Mouse (Mus musculus) ES-E14 (cell line): ENCODE data around the gene Unc5c. TPM values are rescaled to one million over a fixed set of nuclear protein-coding genes. Genes with fewer than 3 reads are reported as not detected.

ENCODE experiments used
- DNase-seq: peaks from one replicate; pipeline ENCODE4 v3.0.0-alpha.2; 2013; ENCODE audit warnings: low read depth, low spot score
- H3K27ac ChIP-seq: 2 replicates; pipeline ENCODE4 v1.5.1; 2012; ENCODE audit warnings: low read depth, mild to moderate bottlenecking, low read length, moderate library complexity, mixed read lengths; ENCODE audit not compliant: poor library complexity, insufficient read depth, severe bottlenecking
- H3K36me3 ChIP-seq: 2 replicates; pipeline ENCODE4 v1.6.1; 2012; ENCODE audit warnings: mild to moderate bottlenecking, low read length, moderate library complexity, mixed read lengths; ENCODE audit not compliant: control insufficient read depth, poor library complexity, insufficient read depth, severe bottlenecking
- H3K4me1 ChIP-seq, 2 experiments: fragments of 150-350 bp in 1 of 2; sonication (generic) in 1 of 2; 2 replicates each; pipeline ENCODE4 v1.6.1; 2012; ENCODE audit warnings: low read length in 2 of 2, mild to moderate bottlenecking in 1 of 2, mixed read lengths in 1 of 2; ENCODE audit not compliant: control insufficient read depth in 2 of 2, insufficient read depth in 2 of 2, poor library complexity in 1 of 2
- H3K4me3 ChIP-seq, 2 experiments: fragments of 150-350 bp in 1 of 2; sonication (generic) in 1 of 2; 2 replicates each; pipeline ENCODE4 v1.5.1; 2012; ENCODE audit warnings: low read length in 2 of 2, low read depth in 1 of 2, mild to moderate bottlenecking in 1 of 2, mixed read lengths in 1 of 2; ENCODE audit not compliant: insufficient read depth in 1 of 2, poor library complexity in 1 of 2, severe bottlenecking in 1 of 2
- H3K9ac ChIP-seq: 2 replicates; pipeline ENCODE4 v1.6.1; 2012; ENCODE audit warnings: low read depth, mild to moderate bottlenecking, low read length, mixed read lengths; ENCODE audit not compliant: poor library complexity, insufficient read depth, severe bottlenecking
- H3K9me3 ChIP-seq: fragments of 150-350 bp; sonication (generic); 2 replicates; pipeline ENCODE4 v1.6.1; 2012; ENCODE audit warnings: low read depth, mild to moderate bottlenecking, low read length; ENCODE audit not compliant: control insufficient read depth, insufficient read depth
- CHD2 ChIP-seq: IDR thresholded peaks from 2 replicates; pipeline ENCODE4 v1.6.1; 2014; ENCODE audit warnings: mild to moderate bottlenecking, low read depth, low read length, inconsistent platforms
- HCFC1 ChIP-seq: IDR thresholded peaks from 2 replicates; pipeline ENCODE4 v1.6.1; 2012; ENCODE audit warnings: low read length, inconsistent platforms, borderline replicate concordance; ENCODE audit not compliant: insufficient read depth
- MAFK ChIP-seq: IDR thresholded peaks from 2 replicates; pipeline ENCODE4 v1.6.1; 2014; ENCODE audit warnings: mild to moderate bottlenecking, low read depth, low read length, inconsistent platforms; ENCODE audit not compliant: insufficient read depth
- ZC3H11A ChIP-seq: IDR thresholded peaks from 2 replicates; pipeline ENCODE4 v1.6.1; 2012; ENCODE audit warnings: low read depth, mild to moderate bottlenecking, inconsistent platforms, low read length, borderline replicate concordance
- ZNF384 ChIP-seq: IDR thresholded peaks from 2 replicates; pipeline ENCODE4 v1.6.1; 2012; ENCODE audit warnings: low read depth, low read length, inconsistent platforms
- in situ Hi-C, 2 experiments: fragments of 600-800 bp; cut with MboI; formaldehyde crosslinking; loops; one replicate each; pipeline ENCODE4 v1.15.1; 2025; ENCODE audit warnings: low sequenced_read_pairs in 2 of 2, inconsistent platforms in 1 of 2; ENCODE audit not compliant: unreplicated experiment in 2 of 2
- total RNA-seq: library from RNA; depleted of rRNA; stranded (reverse); fragments of 300-350 nt; gene quantifications from 2 replicates; pipeline ENCODE4 v1.2.3, GENCODE M21; 2012

Gene Unc5c
- total RNA-seq, 1 experiment: 0.67 TPM

- Histone ChIP-seq H3K4me1 (no peaks in the 10 kb centered on the region), H3K36me3 (no peaks in the 10 kb centered on the region), H3K9ac (no peak overlapping the region), H3K9me3 (no peaks in the 10 kb centered on the region), H3K4me3 (no peak overlapping the region), H3K27ac (no peak overlapping the region)
- TF ChIP-seq ZC3H11A (no peak), MAFK (no peak), ZNF384 (no peak), HCFC1 (no peak), CHD2 (no peak)
- in situ Hi-C loops: no loop called here
- no peak for DNase-seq
These were observed 68.8 kb downstream of the Unc5c start for GRCm38 (mm10) chr3:141533861-141534260.

- TF ChIP-seq ZNF384 (no peak), CHD2 (no peak), ZC3H11A (no peak), HCFC1 (no peak), MAFK (no peak)
- in situ Hi-C loops: no loop called here
- H3K27ac ChIP-seq: no peak overlapping the region
- H3K9me3 ChIP-seq: no peaks in the 10 kb centered on the region
- H3K36me3 ChIP-seq: no peaks in the 10 kb centered on the region
- no peaks in the 10 kb centered on the region for H3K4me1 ChIP-seq
- no peak overlapping the region for H3K4me3 ChIP-seq
- DNase-seq: no peak
- no peak overlapping the region for H3K9ac ChIP-seq
These were observed 71.8 kb downstream of the Unc5c start for GRCm38 (mm10) chr3:141536857-141537256.

- no peak overlapping the region for H3K27ac ChIP-seq
- H3K9me3 ChIP-seq: no peaks in the 10 kb centered on the region
- H3K9ac ChIP-seq: no peak overlapping the region
- H3K4me3 ChIP-seq: no peak overlapping the region
- no peak for DNase-seq
- no peaks in the 10 kb centered on the region for H3K4me1 ChIP-seq
- in situ Hi-C loops: no loop called here
- TF ChIP-seq ZC3H11A (no peak), CHD2 (no peak), MAFK (no peak), ZNF384 (no peak), HCFC1 (no peak)
- no peaks in the 10 kb centered on the region for H3K36me3 ChIP-seq
These were observed 73.1 kb downstream of the Unc5c start for GRCm38 (mm10) chr3:141538120-141538519.

- Histone ChIP-seq H3K4me1 (no peaks in the 10 kb centered on the region), H3K4me3 (no peak overlapping the region), H3K9me3 (no peaks in the 10 kb centered on the region), H3K9ac (no peak overlapping the region), H3K27ac (no peak overlapping the region), H3K36me3 (no peaks in the 10 kb centered on the region)
- DNase-seq: no peak
- no peak for TF ChIP-seq MAFK
- no peak for TF ChIP-seq HCFC1
- no peak for TF ChIP-seq ZC3H11A
- no peak for TF ChIP-seq ZNF384
- TF ChIP-seq CHD2: no peak
- in situ Hi-C loops: no loop called here
These were observed 75.7 kb downstream of the Unc5c start for GRCm38 (mm10) chr3:141540749-141541148.

- Histone ChIP-seq H3K4me1 (no peaks in the 10 kb centered on the region), H3K27ac (no peak overlapping the region), H3K4me3 (no peak overlapping the region), H3K36me3 (no peaks in the 10 kb centered on the region), H3K9ac (no peak overlapping the region), H3K9me3 (no peaks in the 10 kb centered on the region)
- in situ Hi-C loops: no loop called here
- no peak for TF ChIP-seq MAFK
- TF ChIP-seq CHD2: no peak
- TF ChIP-seq HCFC1: no peak
- no peak for TF ChIP-seq ZNF384
- no peak for TF ChIP-seq ZC3H11A
- no peak for DNase-seq
These were observed 82.4 kb downstream of the Unc5c start for GRCm38 (mm10) chr3:141547341-141547814.
